Mouse (Mus musculus) spleen, adult 18-20 months (tissue): ENCODE data around the gene Slc6a6.

Source experiments
- DNase-seq, 2 experiments: peaks; one replicate each; pipeline ENCODE4 v3.0.0; 2022; ENCODE audit warnings: mixed read lengths in 2 of 2

The Slc6a6 gene

GRCm38 (mm10) chr6:91670224-91670623 is 13.6 kb upstream of the Slc6a6 start:
- no peak for DNase-seq

DNA sequence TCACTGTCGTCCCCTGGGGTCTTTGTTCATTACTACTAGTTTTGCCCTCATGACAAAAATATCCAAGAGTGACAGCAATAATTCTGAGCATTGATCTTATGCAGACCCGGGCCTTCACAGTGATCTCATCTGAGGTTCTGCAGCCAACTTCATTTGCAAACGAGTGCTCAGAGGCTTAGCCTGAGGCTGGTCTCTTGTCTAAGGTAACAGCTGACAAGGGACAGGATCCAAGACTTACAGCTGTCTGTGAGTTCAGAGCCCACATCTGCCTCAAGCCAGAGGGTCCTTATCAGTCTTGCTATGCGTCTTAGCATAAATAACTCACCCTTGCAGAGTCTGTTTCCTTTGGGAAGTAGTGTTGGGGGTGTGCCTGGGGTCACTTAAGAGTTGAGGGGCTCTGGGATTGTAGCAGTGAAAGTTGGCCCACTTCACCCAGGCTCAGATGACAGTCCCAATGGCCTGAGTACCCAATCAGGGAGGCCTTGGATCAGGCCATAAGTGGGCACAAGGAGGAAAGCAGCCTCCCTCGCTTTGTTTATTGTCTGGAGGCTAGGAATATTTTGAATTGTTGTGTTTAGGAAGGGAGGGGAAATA is 9.0 kb upstream of the Slc6a6 start:
- DNase-seq, result no peak

- no peak for DNase-seq
Observed at GRCm38 (mm10) chr6:91678506-91679094, 5.3 kb upstream of the Slc6a6 start.

- DNase-seq, result peak; percentile 90 to 91
Observed at GRCm38 (mm10) chr6:91679095-91679577, 4.7 kb upstream of the Slc6a6 start.

DNA sequence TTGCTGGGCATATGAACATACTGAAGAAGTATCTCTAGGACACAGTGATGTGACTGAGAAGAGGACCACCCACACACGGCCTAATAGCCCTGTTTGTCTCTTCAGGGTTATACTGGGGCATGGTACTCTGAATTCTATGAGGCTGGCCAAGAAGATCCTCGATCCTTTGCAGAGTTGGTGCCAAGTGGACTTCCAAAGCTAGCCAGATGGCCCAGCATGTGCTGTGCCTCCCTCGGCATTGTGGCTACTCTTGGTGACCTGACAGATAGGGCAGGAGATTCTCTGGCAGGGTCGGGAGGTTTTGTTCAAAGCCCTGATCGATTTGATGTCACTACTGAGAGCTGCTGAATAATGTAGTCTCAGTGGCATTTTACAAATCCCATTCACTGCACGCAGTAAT is 4.1 kb upstream of the Slc6a6 start:
- DNase-seq, result no peak

DNA sequence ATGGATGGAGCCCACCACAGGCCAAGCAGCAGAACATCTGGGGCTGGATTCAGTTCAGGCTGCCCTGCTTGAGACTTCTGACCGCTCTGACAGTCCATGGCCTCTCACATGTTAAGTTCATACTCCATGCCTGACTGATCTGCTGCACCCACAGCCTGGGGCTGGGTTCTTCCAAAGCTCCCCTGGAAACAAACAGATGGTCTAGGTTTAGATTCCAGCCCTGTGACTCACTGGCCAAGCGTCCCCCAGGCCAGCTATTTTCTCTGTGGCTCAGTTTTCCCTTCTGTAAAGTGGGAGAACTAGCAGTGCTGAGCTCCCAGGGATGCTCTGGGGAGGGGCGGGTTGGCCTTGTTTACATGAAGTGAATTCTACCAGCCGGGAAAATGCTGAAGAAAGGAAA is 2.0 kb upstream of the Slc6a6 start:
- DNase-seq, result no peak

- peak; percentile 64 to 67 for DNase-seq
Observed at GRCm38 (mm10) chr6:91683121-91683520, 732 bp upstream of the Slc6a6 start.

- no peak for DNase-seq
Observed at GRCm38 (mm10) chr6:91684474-91684829, 599 bp downstream of the Slc6a6 start.

DNA sequence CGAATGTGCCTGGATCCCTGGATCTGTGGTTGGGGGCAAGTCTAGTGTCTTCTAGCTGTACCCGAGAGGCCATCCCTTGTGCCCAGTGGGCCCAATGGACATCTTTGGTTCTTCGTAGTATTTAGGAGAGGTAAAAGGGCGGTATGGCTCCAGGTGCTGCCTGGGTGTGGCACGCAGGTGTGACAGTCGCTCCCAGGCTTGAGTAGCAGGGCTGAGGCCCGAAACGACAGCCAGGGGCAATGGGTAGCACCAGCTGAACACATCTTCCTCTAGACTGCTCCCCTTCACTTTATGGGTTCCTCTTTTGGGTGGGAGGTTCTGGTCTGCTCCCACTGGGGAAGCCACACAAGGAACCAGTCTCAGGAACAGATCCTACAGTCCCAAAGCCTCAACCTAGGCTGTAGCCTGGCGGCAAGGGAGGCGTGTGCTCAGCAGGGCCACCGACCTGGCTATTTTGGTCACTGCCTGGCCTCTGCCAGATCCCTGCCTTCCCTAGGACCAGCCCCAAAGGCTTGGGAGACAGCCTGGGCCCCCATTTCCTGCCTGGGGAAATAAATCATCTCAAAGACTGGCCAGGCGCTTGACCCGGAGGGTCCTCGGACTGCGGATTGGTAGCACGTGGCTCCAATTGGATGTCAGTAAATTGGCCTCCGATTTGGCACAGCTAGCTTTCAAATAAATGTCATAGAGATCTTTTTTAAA is 1.1 kb downstream of the Slc6a6 start:
- peak; percentile 33 to 38 for DNase-seq

GRCm38 (mm10) chr6:91685533-91685883 is 1.7 kb downstream of the Slc6a6 start:
- DNase-seq, result no peak

- no peak for DNase-seq
Observed at GRCm38 (mm10) chr6:91685896-91686295, 2.0 kb downstream of the Slc6a6 start.

- no peak for DNase-seq
Observed at GRCm38 (mm10) chr6:91686597-91686996, 2.7 kb downstream of the Slc6a6 start.

GRCm38 (mm10) chr6:91688021-91688420 is 4.2 kb downstream of the Slc6a6 start:
- no peak for DNase-seq

DNA sequence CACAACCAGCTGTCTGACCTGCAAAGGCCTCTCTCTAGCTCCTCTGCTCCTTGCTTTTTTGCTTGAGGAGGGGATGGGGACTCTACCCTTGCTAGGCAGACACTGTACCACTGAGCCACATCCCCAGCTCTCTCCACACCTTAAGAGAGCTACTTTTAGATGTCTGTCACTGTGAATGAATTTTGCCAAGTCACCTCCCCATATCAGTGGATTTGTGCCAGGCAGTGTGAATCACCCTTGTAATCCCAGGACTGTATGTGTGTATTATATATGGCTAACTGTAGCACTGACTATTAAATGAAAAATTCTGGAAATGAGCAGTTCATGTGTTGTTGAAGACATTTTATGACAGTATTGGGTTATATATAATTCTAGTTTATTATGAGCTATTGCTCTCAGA is 5.4 kb downstream of the Slc6a6 start:
- DNase-seq, result no peak

GRCm38 (mm10) chr6:91690222-91690621 is 6.4 kb downstream of the Slc6a6 start:
- no peak for DNase-seq

DNA sequence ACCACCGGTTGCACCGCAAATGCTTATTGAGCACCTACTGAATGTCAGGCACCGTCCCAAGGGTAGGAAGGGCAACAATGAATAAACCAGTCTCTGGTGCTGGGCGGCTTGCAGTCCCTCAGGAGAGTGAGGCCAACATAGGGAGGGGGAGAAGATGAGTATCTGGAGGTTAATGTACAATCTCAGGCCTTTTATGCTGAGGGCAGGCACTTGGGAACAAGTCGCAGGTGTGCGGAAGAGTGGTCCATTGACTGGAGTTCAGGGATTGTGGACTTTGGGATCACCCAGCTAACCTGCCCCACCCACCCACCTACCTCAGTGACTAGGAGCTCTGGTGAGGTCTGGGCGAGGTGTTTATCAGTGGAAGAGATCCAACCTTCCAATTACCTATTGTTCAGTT is 6.8 kb downstream of the Slc6a6 start:
- DNase-seq, result no peak

DNA sequence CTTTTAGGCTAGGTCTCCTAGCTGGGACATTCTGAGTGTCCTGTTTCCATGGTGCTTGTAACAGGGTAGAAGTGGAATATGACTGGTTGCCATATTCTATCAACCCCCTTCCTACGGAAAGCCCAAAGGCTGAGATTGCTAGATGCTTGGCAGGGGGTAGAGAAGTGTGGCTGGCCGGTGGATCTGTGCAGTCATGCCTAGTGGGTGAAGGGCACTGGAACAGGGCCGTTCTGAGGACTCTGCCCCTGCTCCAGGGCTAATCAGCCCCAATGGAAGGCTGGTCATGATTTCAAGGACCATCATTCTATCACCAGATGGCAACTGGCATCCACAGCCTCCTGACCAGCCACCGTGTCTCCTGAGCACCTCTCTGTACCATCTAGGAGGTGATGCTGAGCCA is 7.7 kb downstream of the Slc6a6 start:
- no peak for DNase-seq

DNA sequence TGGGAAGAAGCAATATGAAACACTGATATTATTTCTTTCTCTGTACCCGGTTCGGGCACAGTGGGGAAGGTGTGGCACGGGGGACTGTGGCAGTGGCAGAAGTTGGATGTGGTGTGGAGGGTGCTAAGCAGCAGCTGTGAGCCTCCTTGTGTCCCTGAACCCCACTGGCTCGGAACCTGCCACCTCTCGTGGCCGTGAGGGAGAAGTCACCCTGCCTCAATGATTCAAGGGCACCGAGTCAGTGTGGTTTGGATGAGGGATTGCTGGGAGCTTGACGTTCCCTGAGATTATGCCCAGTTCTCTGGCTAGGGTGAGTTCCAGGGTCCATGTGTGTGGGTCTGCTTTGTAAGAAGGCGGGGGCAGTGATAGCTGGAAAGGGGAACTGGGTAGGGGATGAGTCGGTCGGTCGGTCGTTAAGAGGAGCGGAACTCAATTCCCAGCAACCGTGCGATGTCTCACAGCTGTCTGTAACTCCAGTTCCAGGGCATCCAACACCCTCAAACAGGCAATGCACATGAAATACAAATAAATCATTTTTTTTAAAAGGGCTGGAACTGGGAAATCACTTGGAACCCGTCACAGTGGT is 9.5 kb downstream of the Slc6a6 start:
- no peak for DNase-seq

- DNase-seq, result no peak
Observed at GRCm38 (mm10) chr6:91694610-91695009, 10.8 kb downstream of the Slc6a6 start.

DNA sequence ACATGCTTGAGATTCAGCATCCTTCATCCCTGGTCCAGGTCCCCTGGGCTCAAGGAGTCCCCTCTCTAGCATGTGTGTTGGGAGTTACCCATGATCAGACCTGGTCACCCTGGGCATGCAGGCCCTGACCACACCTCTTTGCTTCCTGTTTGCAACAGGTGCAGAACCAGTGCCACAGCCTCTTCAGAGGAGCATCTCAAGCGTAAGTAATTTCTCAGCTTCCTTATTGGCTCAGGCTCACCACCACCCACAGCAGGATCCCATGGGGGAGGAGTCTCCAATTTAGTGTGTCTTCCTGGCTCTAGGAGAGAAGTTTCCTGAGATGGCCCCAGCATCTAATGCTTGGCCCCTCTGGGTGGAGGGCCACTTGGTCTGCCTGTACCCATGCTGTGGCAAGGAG is 15.0 kb downstream of the Slc6a6 start:
- DNase-seq, result peak in 1 of 2 experiments; percentile 21

GRCm38 (mm10) chr6:91699482-91700200 is 15.8 kb downstream of the Slc6a6 start:
- no peak for DNase-seq

DNA sequence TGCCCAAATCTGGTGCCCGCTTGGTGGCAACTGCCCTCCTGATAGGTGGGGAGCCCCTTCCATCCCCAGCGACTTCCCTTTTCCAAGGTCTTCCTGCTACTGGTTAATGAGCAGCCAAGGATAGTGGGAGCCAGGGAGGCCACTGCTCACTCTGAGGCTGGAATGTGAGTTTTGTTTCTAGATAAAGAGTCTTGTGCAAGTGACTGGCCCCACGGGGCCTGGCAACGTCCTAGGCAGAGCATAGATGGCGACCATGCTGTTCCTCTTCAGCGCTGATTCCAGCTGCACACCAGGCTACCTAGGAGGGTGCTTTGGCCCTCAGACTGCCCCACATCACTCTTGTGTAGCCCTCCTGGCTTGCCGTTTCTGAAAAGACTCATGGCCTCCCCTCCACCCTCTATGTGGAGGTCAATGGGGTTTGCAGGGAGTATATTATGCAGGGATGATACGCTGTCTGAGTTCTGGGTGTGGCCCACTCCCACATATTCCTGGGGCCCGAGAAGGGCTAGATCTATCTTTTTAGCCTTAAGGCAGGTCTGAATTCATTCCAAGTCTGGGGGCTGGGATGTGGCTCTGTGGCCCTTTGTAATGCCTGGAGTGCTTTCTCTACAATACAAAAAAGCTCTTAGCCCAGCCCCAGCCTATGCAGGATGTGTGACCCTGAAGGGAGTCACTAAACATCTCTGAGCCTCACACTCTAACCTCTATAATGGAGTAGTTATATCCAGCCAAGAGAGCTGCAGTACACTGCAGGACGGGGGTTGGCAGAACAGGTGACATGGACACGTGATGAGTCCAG is 17.2 kb downstream of the Slc6a6 start:
- DNase-seq, result no peak

GRCm38 (mm10) chr6:91703459-91703858 is 19.6 kb downstream of the Slc6a6 start:
- DNase-seq, result no peak
